Mouse (Mus musculus) right cerebral cortex, adult 2 months (tissue): ENCODE measurements at regions not wholly inside any gene's neighbourhood (a gene's known extent, or its start where the extent isn't known, plus 50 kb on each side); places are given as distances from the start of the nearest gene placed in this dataset.

Source experiments
- DNase-seq, 2 experiments: peaks; one replicate each; pipeline ENCODE4 v3.0.0; 2021 to 2022; ENCODE audit warnings: low spot score in 2 of 2

DNA sequence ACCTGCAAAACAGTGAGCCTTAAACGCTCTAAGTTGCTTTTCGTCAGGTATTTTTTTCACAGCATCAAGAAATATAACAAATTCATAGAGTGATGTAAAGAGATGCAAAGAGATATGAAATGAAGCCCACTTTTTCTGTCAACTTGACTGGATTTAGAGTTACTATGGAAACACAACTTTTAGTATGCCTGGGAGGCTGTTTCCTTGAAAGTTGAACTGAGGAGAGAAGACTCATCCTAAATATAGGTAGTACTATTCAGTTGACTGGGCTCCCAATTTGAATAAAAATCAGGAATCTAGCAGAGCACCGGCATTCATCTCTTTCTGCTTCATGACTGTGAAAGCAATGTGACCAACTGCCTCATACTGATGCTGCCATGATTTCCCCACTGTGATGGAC is 509.7 kb downstream of the Synb start:
- DNase-seq = no peak

DNA sequence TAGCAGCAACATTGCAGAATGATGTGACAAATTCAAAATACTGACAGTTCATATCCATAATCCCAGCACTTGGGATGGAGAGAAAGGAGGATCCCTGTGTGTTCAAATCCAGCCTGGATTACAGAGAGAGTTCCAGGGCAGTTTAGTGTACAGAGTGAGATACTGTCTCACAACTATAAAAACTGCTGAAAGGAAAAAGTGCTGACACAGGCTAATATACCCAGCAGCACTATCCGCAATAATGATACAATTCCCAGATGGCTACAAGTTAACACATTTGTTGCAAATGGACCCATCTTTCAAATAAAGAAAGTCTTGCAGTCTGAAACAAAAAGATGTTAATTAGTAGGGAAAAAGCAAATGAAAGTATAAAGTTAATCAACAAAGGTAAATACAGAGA is 510.9 kb downstream of the Synb start:
- no peak for DNase-seq

DNA sequence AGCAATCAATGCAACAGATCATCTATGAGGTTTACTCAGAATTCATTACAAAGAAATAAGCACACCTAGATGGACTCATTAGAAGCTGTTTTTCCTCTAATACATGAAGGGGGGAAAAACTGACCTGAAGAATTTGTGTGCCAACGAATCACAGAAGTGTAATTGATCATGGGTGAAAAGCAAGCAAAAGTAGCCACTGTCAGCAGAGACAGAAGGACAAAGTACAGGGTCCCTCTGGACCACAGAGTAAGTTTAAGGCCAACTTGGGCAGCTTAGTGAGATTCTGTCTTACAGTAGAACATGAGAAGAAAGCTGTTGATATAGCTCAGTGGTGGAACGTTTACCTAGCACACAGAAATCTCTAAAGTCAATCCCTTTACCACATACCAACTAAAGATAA is 523.7 kb downstream of the Synb start:
- no peak for DNase-seq

DNA sequence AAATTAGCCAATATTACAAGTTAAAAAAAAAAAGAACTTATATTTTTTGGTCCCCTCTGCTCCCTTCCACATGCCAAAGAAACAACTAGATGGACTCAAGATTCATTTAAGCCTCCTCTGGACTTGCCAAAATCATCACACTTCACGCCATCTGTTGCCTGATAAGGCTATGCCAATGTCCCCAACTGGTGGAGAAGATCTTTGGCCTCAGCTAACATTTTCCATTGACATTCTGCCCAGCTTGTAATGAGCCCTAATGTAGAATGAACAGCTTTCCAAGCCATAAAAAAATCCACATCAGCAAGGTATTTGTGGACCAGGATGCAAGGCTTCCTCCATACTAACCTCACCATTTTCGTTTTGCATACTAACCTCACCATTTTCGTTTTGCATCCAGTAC is 531.2 kb downstream of the Synb start:
- no peak for DNase-seq

DNA sequence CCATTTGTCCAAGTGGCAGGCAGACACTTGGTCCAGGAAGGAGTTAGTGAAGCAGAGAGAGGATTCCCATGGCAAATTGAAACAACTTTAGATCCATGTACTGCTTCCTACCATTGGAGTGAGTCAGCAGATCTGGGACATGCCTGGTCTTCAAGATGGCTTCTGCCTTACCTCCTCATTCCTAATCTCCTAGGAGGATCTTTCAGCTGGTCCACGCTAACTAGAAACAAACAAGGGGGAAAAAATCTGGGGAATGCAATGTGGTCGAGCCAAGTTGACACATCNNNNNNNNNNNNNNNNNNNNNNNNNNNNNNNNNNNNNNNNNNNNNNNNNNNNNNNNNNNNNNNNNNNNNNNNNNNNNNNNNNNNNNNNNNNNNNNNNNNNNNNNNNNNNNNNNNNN is 549.4 kb downstream of the Synb start:
- DNase-seq = no peak

DNA sequence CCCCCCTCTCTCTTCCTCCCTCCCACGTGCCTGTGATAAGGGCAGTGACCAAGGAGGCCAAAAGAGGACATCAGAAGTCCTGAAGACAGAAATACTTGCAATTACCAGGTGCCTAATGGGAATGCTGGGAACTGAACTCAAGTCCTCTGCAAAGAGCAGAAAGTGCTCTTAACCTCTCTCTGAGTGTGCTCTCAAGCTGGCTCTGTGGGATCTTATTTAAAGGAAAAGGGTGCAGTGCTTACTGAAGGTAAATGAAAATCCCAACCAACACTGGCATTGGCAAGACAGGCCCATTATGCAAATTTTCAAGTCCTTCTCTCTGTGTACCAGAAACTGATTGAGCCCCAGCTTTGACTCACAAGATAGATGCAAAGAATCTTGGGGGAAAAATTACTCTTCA is 555.6 kb downstream of the Synb start:
- no peak for DNase-seq

DNA sequence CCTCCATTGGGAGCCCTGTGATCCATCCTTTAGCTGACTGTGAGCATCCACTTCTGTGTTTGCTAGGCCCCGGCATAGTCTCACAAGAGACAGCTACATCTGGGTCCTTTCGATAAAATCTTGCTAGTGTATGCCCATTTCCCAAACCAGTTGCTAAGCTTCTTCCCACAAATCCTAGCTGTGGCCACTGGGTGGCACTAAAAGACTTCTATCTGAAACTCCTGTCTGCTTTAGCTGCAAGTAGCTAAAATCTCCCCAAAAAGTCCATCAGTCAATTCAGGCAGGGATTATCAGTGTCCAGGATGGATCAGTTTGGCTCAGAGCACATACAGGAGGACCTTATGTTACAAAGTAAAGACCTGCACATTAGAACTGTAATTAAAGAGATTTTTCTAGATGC is 558.3 kb downstream of the Synb start:
- DNase-seq = peak; percentile 85 to 88

DNA sequence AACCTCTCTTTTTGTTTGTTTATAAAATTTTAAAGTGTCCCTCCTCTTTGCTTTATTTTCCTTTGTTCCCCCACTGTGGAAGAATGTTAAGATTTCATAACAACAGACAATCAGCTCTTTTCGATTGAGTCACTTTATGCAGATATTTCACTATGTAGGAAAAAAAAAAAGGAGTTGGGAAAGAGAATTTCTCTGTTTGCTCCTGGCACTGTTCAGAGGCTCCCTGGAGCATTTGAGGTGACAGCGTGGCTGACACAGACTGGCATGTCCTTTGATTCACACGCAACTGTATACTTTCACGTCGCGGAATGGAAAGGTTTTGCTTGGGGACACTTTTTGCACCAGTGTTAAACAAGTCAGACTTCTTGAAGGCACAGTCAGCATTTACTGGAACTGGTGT is 572.9 kb downstream of the Synb start:
- DNase-seq = no peak

DNA sequence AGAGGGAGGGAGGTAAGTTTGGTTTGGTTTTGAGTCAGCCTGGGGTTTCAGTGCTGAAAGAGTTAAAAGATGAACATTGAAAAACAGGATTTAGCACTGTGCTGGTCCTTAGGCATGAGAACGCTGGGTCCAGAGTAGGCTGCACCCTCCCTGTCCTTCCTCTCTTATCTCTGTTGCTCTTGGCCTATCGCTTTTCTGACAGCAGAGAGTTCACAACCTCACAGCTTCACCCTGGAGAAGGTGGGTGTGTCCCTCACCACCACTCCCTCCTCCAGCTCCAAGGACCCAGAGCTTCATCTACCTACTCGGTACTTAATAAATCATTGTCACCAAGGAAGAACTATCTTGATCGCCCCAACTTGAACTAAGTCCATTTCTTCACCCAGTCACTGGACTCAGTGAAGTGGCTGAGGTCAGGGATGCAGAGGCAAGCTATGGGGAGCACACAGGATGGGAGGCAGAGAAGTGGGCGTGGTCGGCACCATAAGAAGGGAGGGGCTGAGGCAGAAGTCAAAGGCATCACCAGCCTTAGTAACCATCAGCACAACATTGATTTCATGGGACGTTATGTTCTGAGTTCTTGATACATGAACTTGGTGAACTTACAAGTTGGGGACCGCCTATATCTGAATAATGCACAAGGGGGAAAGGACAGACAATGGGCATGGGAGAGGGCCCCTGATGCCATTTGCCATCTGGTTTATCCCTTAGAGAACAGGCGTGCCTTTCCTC is 574.5 kb downstream of the Synb start:
- no peak for DNase-seq

DNA sequence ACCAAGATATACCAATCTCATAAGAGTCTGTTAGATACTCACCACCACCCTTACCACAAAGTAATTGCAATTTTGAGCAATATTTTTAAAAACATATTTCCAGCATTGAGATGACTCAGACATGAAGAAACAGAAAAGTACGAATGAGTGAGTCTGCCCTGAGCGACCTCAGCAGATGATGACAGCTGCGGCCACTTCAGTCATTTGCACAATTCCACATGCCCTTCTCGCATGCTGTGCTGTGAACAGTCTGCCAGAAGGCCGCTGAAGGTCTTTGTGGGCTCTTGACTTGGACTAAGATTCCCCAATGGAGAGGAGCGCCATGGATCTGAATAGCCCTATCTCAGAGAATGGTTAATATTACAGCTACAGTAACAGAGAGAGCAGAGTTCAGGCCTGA is 575.3 kb downstream of the Synb start:
- no peak for DNase-seq
